Mouse (Mus musculus): Measurements from ENCODE around the gene Gpr4. TPM values are rescaled to one million over a fixed set of nuclear protein-coding genes. Genes with fewer than 3 reads are reported as not detected.

Gpr4 gene
- total RNA-seq, 2 experiments from 2014 or later: 2.2 to 2.6 TPM

Small RNAs within 50 kb of the gene (microRNA-seq; reads per million reads assigned to microRNA genes)
- gene Mir330: 49.7 to 101 reads per million in 2 experiments

Other genes with a start within 250 kb of the Gpr4 start
- not detected for gene Nanos2, start 225.1 kb upstream of the Gpr4 start, total RNA-seq (2021)
- 1 to 10 TPM; 4.7 to 6.4 TPM for gene Mypop, start 221.3 kb upstream of the Gpr4 start, total RNA-seq (2021)
- 10 to 100 TPM; 13.8 to 15.1 TPM for gene Irf2bp1, start 208.5 kb upstream of the Gpr4 start, total RNA-seq (2021)
- gene Foxa3, start 189.0 kb upstream of the Gpr4 start, total RNA-seq (2021): not detected
- 10 to 100 TPM; 61.8 to 65.7 TPM for gene Sympk, start 188.2 kb upstream of the Gpr4 start, total RNA-seq (2021)
- not detected for gene Rsph6a, start 157.8 kb upstream of the Gpr4 start, total RNA-seq (2021)
- gene Dmwd, start 136.3 kb upstream of the Gpr4 start, total RNA-seq (2021): 10 to 100 TPM; 21.6 to 26.1 TPM
- 100 to 1,000 TPM; 272 to 309 TPM for gene Dmpk, start 128.7 kb upstream of the Gpr4 start, total RNA-seq (2021)
- 1 to 10 TPM; 1.2 to 1.5 TPM for gene Six5, start 117.9 kb upstream of the Gpr4 start, total RNA-seq (2021)
- not detected for gene Gm4969, start 94.2 kb upstream of the Gpr4 start, total RNA-seq (2021)
- gene Fbxo46, start 92.7 kb upstream of the Gpr4 start, total RNA-seq (2021): 1 to 10 TPM; 2.0 to 2.8 TPM
- 1 to 10 TPM; 1.5 to 2.0 TPM for gene Qpctl, start 63.2 kb upstream of the Gpr4 start, total RNA-seq (2021)
- gene Snrpd2, start 62.8 kb upstream of the Gpr4 start, total RNA-seq (2021): 10 to 100 TPM; 47.3 to 49.9 TPM
- not detected for gene Gipr, start 46.4 kb upstream of the Gpr4 start, total RNA-seq (2021)
- gene Eml2, start 36.1 kb upstream of the Gpr4 start, total RNA-seq (2021): 1 to 10 TPM; 9.6 to 10.0 TPM
- 10 to 100 TPM; 36.9 to 39.9 TPM for gene Opa3, start 15.8 kb downstream of the Gpr4 start, total RNA-seq (2021)
- gene Vasp, start 59.3 kb downstream of the Gpr4 start, total RNA-seq (2021): 10 to 100 TPM; 15.9 to 20.6 TPM
- under 1 TPM in 1 of 2 experiments, not detected in 1; 0.35 TPM for gene Ppm1n, start 67.5 kb downstream of the Gpr4 start, total RNA-seq (2021)
- 1,000 to 10,000 TPM in 1 of 2 experiments, 100 to 1,000 TPM in 1; 974 to 1,054 TPM for gene Rtn2, start 70.1 kb downstream of the Gpr4 start, total RNA-seq (2021)
- gene Fosb, start 97.5 kb downstream of the Gpr4 start, total RNA-seq (2021): under 1 TPM; 0.15 to 0.31 TPM
- 10 to 100 TPM; 24.5 to 29.0 TPM for gene Ercc1, start 132.2 kb downstream of the Gpr4 start, total RNA-seq (2021)
- 10 to 100 TPM in 1 of 2 experiments, 1 to 10 TPM in 1; 9.3 to 10.2 TPM for gene Cd3eap, start 146.9 kb downstream of the Gpr4 start, total RNA-seq (2021)
- gene Ppp1r13l, start 147.2 kb downstream of the Gpr4 start, total RNA-seq (2021): 1 to 10 TPM; 2.4 to 2.6 TPM
- gene Ercc2, start 169.5 kb downstream of the Gpr4 start, total RNA-seq (2021): 1 to 10 TPM; 8.5 to 9.8 TPM
- under 1 TPM; 0.25 to 0.38 TPM for gene Klc3, start 191.6 kb downstream of the Gpr4 start, total RNA-seq (2021)
- over 10,000 TPM; 41,999 to 48,159 TPM for gene Ckm, start 192.2 kb downstream of the Gpr4 start, total RNA-seq (2021)
- 10 to 100 TPM; 14.9 to 15.5 TPM for gene Mark4, start 246.3 kb downstream of the Gpr4 start, total RNA-seq (2021)

Measured in gastrocnemius, postnatal 36 days (tissue).